Mouse (Mus musculus) thymus, adult 2 months (tissue): Measurements from ENCODE around the gene Zcchc14.

Experiments
- CTCF ChIP-seq: fragments of 200-500 bp; IDR thresholded peaks from 2 replicates; pipeline ENCODE4 v1.5.1; 2012; ENCODE audit warnings: mild to moderate bottlenecking, control low read depth, low read length, moderate library complexity, borderline replicate concordance; ENCODE audit not compliant: control insufficient read depth, poor library complexity, insufficient read depth; ENCODE audit errors: extremely low read depth
- POLR2A ChIP-seq: fragments of 200-500 bp; IDR thresholded peaks from 2 replicates; pipeline ENCODE4 v1.6.1; 2012; ENCODE audit warnings: mild to moderate bottlenecking, low read length, control low read depth, moderate library complexity; ENCODE audit not compliant: control insufficient read depth, poor library complexity, insufficient read depth; ENCODE audit errors: extremely low read depth

DNA sequence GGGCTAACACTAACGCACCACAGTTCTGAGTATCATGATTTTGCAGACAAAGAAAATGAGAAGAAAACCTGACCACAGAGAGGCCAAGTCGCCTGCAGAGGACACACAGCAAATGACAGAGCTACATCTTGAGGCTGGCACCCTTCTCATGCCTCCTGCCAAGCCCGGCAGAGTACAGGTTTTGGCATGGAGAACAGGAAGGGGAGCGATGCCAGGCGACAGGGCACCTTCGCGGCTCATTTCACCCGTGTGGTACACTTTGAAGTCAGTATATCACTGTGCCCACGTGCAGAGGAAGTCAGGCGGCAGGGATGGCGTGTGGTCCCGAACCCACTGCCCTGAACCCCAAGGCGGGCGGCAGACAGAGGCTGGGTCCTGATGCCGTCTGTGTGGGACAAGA, 7.9 kb upstream of the Zcchc14 start:
- TF ChIP-seq CTCF (no peak), POLR2A (no peak)
